Mouse (Mus musculus) heart, embryonic 12.5 days (tissue): ENCODE results near the gene Zfp213. TPM values are rescaled to one million over a fixed set of nuclear protein-coding genes. Genes with fewer than 3 reads are reported as not detected.
A peak's percentile ranks its signal among the peaks of the same experiment; 100 is the strongest.
"Not testable (repeated sequence)": the region's sequence is repeated elsewhere in the genome, so short reads cannot be mapped to it uniquely, and the experiment has no call there.

Source experiments
- ATAC-seq: fragments of 200-750 bp; cut with Nextera tagmentation; 2 replicates; pipeline ENCODE4 v1.8.0; 2017; ENCODE audit warnings: moderate TSS enrichment, moderate library complexity; ENCODE audit not compliant: insufficient number of reproducible peaks, low FRiP score
- H3K27ac ChIP-seq: fragments of 300-500 bp; sonication (generic); 2 replicates; pipeline ENCODE4 v1.5.1; 2016; ENCODE audit warnings: mild to moderate bottlenecking, moderate library complexity; ENCODE audit not compliant: poor library complexity, severe bottlenecking
- H3K27me3 ChIP-seq: fragments of 300-500 bp; sonication (generic); replicated peaks from 2 replicates; pipeline ENCODE4 v1.6.1; 2016; ENCODE audit warnings: mild to moderate bottlenecking, moderate library complexity
- H3K36me3 ChIP-seq: fragments of 300-500 bp; sonication (generic); 2 replicates; pipeline ENCODE4 v1.6.1; 2016; ENCODE audit warnings: mild to moderate bottlenecking, moderate library complexity
- H3K4me1 ChIP-seq: fragments of 300-500 bp; sonication (generic); replicated peaks from 2 replicates; pipeline ENCODE4 v1.6.1; 2016; ENCODE audit warnings: mild to moderate bottlenecking
- H3K4me2 ChIP-seq: fragments of 300-500 bp; sonication (generic); 2 replicates; pipeline ENCODE4 v1.6.1; 2016; ENCODE audit warnings: mild to moderate bottlenecking, moderate library complexity
- H3K4me3 ChIP-seq: fragments of 300-500 bp; sonication (generic); 2 replicates; pipeline ENCODE4 v1.5.1; 2016; ENCODE audit warnings: mild to moderate bottlenecking
- H3K9ac ChIP-seq: fragments of 300-500 bp; sonication (generic); 2 replicates; pipeline ENCODE4 v1.6.1; 2016; ENCODE audit warnings: mild to moderate bottlenecking, moderate library complexity
- H3K9me3 ChIP-seq: fragments of 300-500 bp; sonication (generic); replicated peaks from 2 replicates; pipeline ENCODE4 v1.6.1; 2016; ENCODE audit warnings: mild to moderate bottlenecking, moderate library complexity
- WGBS: fragments of 180-500 bp; shearing (Covaris S2); methylation state at CpG from one replicate; pipeline ENCODE4 v1.1.7; 2016; 5-methylcytosine and 5-hydroxymethylcytosine counted together
- polyA plus RNA-seq: library from polyadenylated mRNA; unstranded; fragments of >200 nt; fragmentation: Nextera tagmentation; extraction: Ambion mirVana; gene quantifications from 2 replicates; pipeline ENCODE4 v1.2.1, GENCODE M21; 2016

Gene Zfp213
- polyA plus RNA-seq, 1 experiment from 2014 or later: 14.1 TPM

- H3K9ac ChIP-seq, H3K36me3 ChIP-seq, H3K27ac ChIP-seq, H3K27me3 ChIP-seq, H3K4me3 ChIP-seq, H3K9me3 ChIP-seq: not testable (repeated sequence)
- ATAC-seq: peak; percentile 73; the same call in 1 of the 2 replicates
- peak overlapping the region; percentile 53 for H3K4me2 ChIP-seq
- WGBS: 5% methylated on average over 11 of the region's 23 CpGs
- H3K4me1 ChIP-seq: peaks cover 16% of the 10 kb centered on the region
These were observed 30.2 kb downstream of the Zfp213 start for GRCm38 (mm10) chr17:23533591-23534490.

GRCm38 (mm10) chr17:23531408-23531807, 32.6 kb downstream of the Zfp213 start:
- 23% methylated on average over 1 of the region's 1 CpGs for WGBS

GRCm38 (mm10) chr17:23522941-23523732, 40.9 kb downstream of the Zfp213 start:
- not testable (repeated sequence) for H3K27me3 ChIP-seq, H3K4me2 ChIP-seq, H3K27ac ChIP-seq, H3K4me3 ChIP-seq, H3K9ac ChIP-seq, H3K36me3 ChIP-seq, H3K9me3 ChIP-seq, ATAC-seq, H3K4me1 ChIP-seq
- WGBS: 60% methylated on average over 30 of the region's 30 CpGs

More at GRCm38 (mm10) chr17:23531408-23531807, 32.6 kb downstream of the Zfp213 start:
- not testable (repeated sequence) for H3K9me3 ChIP-seq, H3K27ac ChIP-seq, H3K4me1 ChIP-seq, H3K36me3 ChIP-seq, H3K4me2 ChIP-seq, H3K9ac ChIP-seq, H3K4me3 ChIP-seq, H3K27me3 ChIP-seq, ATAC-seq

GRCm38 (mm10) chr17:23518701-23519423, 45.2 kb downstream of the Zfp213 start:
- peak; percentile 72 for ATAC-seq

More at GRCm38 (mm10) chr17:23518701-23519423, 45.2 kb downstream of the Zfp213 start:
- H3K27me3 ChIP-seq: no peaks in the 10 kb centered on the region
- no peak overlapping the region for H3K4me2 ChIP-seq
- no peaks in the 10 kb centered on the region for H3K4me1 ChIP-seq
- H3K36me3 ChIP-seq: no peaks in the 10 kb centered on the region
- H3K9ac ChIP-seq: no peak overlapping the region
- H3K4me3 ChIP-seq: no peak overlapping the region
- WGBS: 62% methylated on average over 2 of the region's 2 CpGs
- H3K9me3 ChIP-seq: 0 out of 2 replicates have a peak, but pooled peaks cover 3% of the 10 kb centered on the region
- H3K27ac ChIP-seq: no peak overlapping the region

Other genes with a start within 250 kb of the Zfp213 start
- not detected in 2 replicates for gene Vmn2r115, start 220.5 kb downstream of the Zfp213 start, polyA plus RNA-seq
- not detected in 2 replicates for gene Vmn2r116, start 179.6 kb downstream of the Zfp213 start, polyA plus RNA-seq
- gene Vmn2r117, start 84.5 kb downstream of the Zfp213 start, polyA plus RNA-seq: not detected in 2 replicates
- gene Zfp13, start 35.2 kb upstream of the Zfp213 start, polyA plus RNA-seq: 9.1 and 10.7 TPM in 2 replicates
- not detected in 2 replicates for gene Zscan10, start 36.6 kb upstream of the Zfp213 start, polyA plus RNA-seq
- 0.42 and 0.75 TPM in 2 replicates for gene Mmp25, start 81.0 kb upstream of the Zfp213 start, polyA plus RNA-seq
- gene Bicdl2, start 96.3 kb upstream of the Zfp213 start, polyA plus RNA-seq: 0.36 TPM in 1 of 2 replicates, not detected in the other
- 334 and 337 TPM in 2 replicates for gene Hcfc1r1, start 109.4 kb upstream of the Zfp213 start, polyA plus RNA-seq
- gene Thoc6, start 109.6 kb upstream of the Zfp213 start, polyA plus RNA-seq: 35.8 and 39.1 TPM in 2 replicates
- gene Tnfrsf12a, start 113.2 kb upstream of the Zfp213 start, polyA plus RNA-seq: 117 and 119 TPM in 2 replicates
- gene Cldn6, start 115.0 kb upstream of the Zfp213 start, polyA plus RNA-seq: 2.2 and 3.1 TPM in 2 replicates
- gene Cldn9, start 119.8 kb upstream of the Zfp213 start, polyA plus RNA-seq: not detected in 2 replicates
- 0.18 TPM in 1 of 2 replicates, not detected in the other for gene 1520401A03Rik, start 158.5 kb upstream of the Zfp213 start, polyA plus RNA-seq
- gene Pkmyt1, start 162.1 kb upstream of the Zfp213 start, polyA plus RNA-seq: 32.4 and 32.7 TPM in 2 replicates
- gene Paqr4, start 176.6 kb upstream of the Zfp213 start, polyA plus RNA-seq: 10.3 and 11.2 TPM in 2 replicates
- gene Kremen2, start 181.6 kb upstream of the Zfp213 start, polyA plus RNA-seq: 0.17 and 0.33 TPM in 2 replicates
- gene Flywch1, start 207.4 kb upstream of the Zfp213 start, polyA plus RNA-seq: 64.1 and 67.5 TPM in 2 replicates
- gene Flywch2, start 221.8 kb upstream of the Zfp213 start, polyA plus RNA-seq: 6.9 and 7.3 TPM in 2 replicates
- gene Srrm2, start 226.3 kb upstream of the Zfp213 start, polyA plus RNA-seq: 399 TPM in 2 replicates